Mouse (Mus musculus): ENCODE measurements around the gene 2300009A05Rik. TPM values are rescaled to one million over a fixed set of nuclear protein-coding genes. Genes with fewer than 3 reads are reported as not detected.

The 2300009A05Rik gene
- 36.0 and 58.5 TPM in 2 replicates for polyA plus RNA-seq (2012; rRNA removed)

GRCm38 (mm10) chr9:63398611-63399462 lies at the start of gene 2300009A05Rik:
Gene 2300009A05Rik (minus strand): TSS chr9:63399246.
- TF ChIP-seq POLR2A (IDR thresholded peaks at IDR 0.05; ENCODE audit: borderline replicate concordance, extremely low read depth, low read depth, low read length) = peak; percentile 88; the same call in 1 of the 2 replicates
- no peak for TF ChIP-seq CTCF (IDR thresholded peaks at IDR 0.05; ENCODE audit: insufficient read depth, low read length)
- DNase-seq = peak; percentile 95
- under 1% methylated on average over 71 of the region's 74 CpGs for WGBS
- H3K4me3 ChIP-seq (replicated peaks; ENCODE audit: extremely low read depth, low read depth, low read length) = peak within 1 kb of the TSS; percentile 91
- H3K4me1 ChIP-seq (ENCODE audit: control insufficient read depth, insufficient read depth, low read length) = peaks cover 2% of the 10 kb centered on the region; the same call in 1 of the 2 replicates

- TF ChIP-seq CTCF (IDR thresholded peaks at IDR 0.05; ENCODE audit: insufficient read depth, low read length) (no peak), POLR2A (IDR thresholded peaks at IDR 0.05; ENCODE audit: borderline replicate concordance, extremely low read depth, low read depth, low read length) (no peak)
- WGBS = 71% methylated on average over 6 of the region's 6 CpGs
- Histone ChIP-seq H3K4me1 (ENCODE audit: control insufficient read depth, insufficient read depth, low read length) (no peaks in the 10 kb centered on the region), H3K4me3 (replicated peaks; ENCODE audit: extremely low read depth, low read depth, low read length) (no peak overlapping the region)
- DNase-seq = no peak
Observed at GRCm38 (mm10) chr9:63443695-63444094, 44.6 kb upstream of the 2300009A05Rik start.

GRCm38 (mm10) chr9:63430652-63431051 lies 31.6 kb upstream of the 2300009A05Rik start:
- TF ChIP-seq CTCF (IDR thresholded peaks at IDR 0.05; ENCODE audit: insufficient read depth, low read length) = no peak
- TF ChIP-seq POLR2A (IDR thresholded peaks at IDR 0.05; ENCODE audit: borderline replicate concordance, extremely low read depth, low read depth, low read length) = no peak
- no peaks in the 10 kb centered on the region for H3K4me1 ChIP-seq (ENCODE audit: control insufficient read depth, insufficient read depth, low read length)
- no peak overlapping the region for H3K4me3 ChIP-seq (replicated peaks; ENCODE audit: extremely low read depth, low read depth, low read length)
- no peak for DNase-seq
- WGBS = 64% methylated on average over 1 of the region's 1 CpGs

DNA sequence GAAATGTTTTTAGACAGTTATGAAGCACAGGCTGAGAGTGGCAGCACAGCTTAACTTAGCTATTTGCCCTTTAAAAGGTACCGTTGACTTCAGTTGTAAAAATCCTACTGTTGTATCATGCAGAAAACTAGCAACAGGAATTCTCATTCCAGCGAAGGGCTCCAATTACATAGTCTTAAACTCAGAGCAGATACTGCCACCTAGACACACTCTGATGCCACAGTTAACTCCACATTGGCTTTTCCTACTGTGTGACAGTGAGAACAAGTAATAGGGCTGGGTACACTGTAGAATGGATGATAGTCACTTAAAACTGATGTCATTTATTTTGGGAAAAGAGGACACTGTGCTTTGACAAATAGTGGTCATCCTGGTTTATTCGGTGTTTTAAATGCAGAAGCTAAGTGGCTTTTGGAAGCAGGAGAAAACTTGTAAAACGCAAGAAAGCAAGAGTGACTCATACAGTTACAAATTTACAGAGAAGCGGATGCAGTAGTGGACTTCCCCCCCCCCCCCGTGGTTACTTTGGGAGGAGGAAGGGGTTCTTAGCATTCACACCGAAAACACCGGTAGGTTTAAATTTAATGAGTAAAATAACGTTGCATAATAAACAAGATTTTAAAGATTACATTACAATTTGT lies 22.2 kb upstream of the 2300009A05Rik start:
- H3K4me1 ChIP-seq (ENCODE audit: control insufficient read depth, insufficient read depth, low read length) = no peaks in the 10 kb centered on the region
- TF ChIP-seq CTCF (IDR thresholded peaks at IDR 0.05; ENCODE audit: insufficient read depth, low read length) (no peak), POLR2A (IDR thresholded peaks at IDR 0.05; ENCODE audit: borderline replicate concordance, extremely low read depth, low read depth, low read length) (no peak)
- WGBS = 45% methylated on average over 9 of the region's 9 CpGs
- no peak overlapping the region for H3K4me3 ChIP-seq (replicated peaks; ENCODE audit: extremely low read depth, low read depth, low read length)
- no peak for DNase-seq

GRCm38 (mm10) chr9:63420396-63420795 lies 21.4 kb upstream of the 2300009A05Rik start:
- Histone ChIP-seq H3K4me3 (replicated peaks; ENCODE audit: extremely low read depth, low read depth, low read length) (no peak overlapping the region), H3K4me1 (ENCODE audit: control insufficient read depth, insufficient read depth, low read length) (no peaks in the 10 kb centered on the region)
- no peak for DNase-seq
- no peak for TF ChIP-seq POLR2A (IDR thresholded peaks at IDR 0.05; ENCODE audit: borderline replicate concordance, extremely low read depth, low read depth, low read length)
- WGBS = 58% methylated on average over 6 of the region's 6 CpGs

GRCm38 (mm10) chr9:63400176-63400575 lies 1.1 kb upstream of the 2300009A05Rik start:
- Histone ChIP-seq H3K4me1 (ENCODE audit: control insufficient read depth, insufficient read depth, low read length) (peaks cover 2% of the 10 kb centered on the region; the same call in 1 of the 2 replicates), H3K4me3 (replicated peaks; ENCODE audit: extremely low read depth, low read depth, low read length) (no peak overlapping the region)
- no peak for DNase-seq
- 82% methylated on average over 1 of the region's 1 CpGs for WGBS
- TF ChIP-seq POLR2A (IDR thresholded peaks at IDR 0.05; ENCODE audit: borderline replicate concordance, extremely low read depth, low read depth, low read length) (no peak), CTCF (IDR thresholded peaks at IDR 0.05; ENCODE audit: insufficient read depth, low read length) (no peak)

GRCm38 (mm10) chr9:63399463-63399815 lies 393 bp upstream of the 2300009A05Rik start:
- Histone ChIP-seq H3K4me1 (ENCODE audit: control insufficient read depth, insufficient read depth, low read length) (peaks cover 2% of the 10 kb centered on the region; the same call in 1 of the 2 replicates), H3K4me3 (replicated peaks; ENCODE audit: extremely low read depth, low read depth, low read length) (peak overlapping the region; percentile 71)
- under 1% methylated on average over 8 of the region's 8 CpGs for WGBS
- DNase-seq = no peak
- TF ChIP-seq CTCF (IDR thresholded peaks at IDR 0.05; ENCODE audit: insufficient read depth, low read length) (no peak), POLR2A (IDR thresholded peaks at IDR 0.05; ENCODE audit: borderline replicate concordance, extremely low read depth, low read depth, low read length) (no peak)

DNA sequence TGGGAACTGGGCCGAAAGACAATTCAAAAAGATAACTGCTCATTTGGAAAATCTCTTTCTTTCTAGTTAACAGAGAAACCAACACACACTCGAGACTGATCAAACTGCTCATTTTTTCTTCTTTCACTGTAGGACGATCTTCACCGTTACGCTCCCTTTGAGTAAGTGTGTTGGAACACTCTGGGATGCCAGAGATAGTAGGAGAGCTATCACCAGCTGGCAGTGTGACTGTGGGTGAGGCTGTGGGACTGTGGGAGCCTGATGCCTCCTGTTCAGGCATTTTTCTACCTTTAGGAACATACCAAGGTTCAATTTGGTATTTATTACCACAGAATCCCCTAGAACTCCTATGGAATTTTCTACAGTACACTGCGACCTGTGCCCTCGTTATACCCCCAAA lies 3.4 kb downstream of the 2300009A05Rik start:
- Histone ChIP-seq H3K4me1 (ENCODE audit: control insufficient read depth, insufficient read depth, low read length) (peaks cover 2% of the 10 kb centered on the region; the same call in 1 of the 2 replicates), H3K4me3 (replicated peaks; ENCODE audit: extremely low read depth, low read depth, low read length) (no peak overlapping the region)
- WGBS = 86% methylated on average over 7 of the region's 7 CpGs
- TF ChIP-seq CTCF (IDR thresholded peaks at IDR 0.05; ENCODE audit: insufficient read depth, low read length) (no peak), POLR2A (IDR thresholded peaks at IDR 0.05; ENCODE audit: borderline replicate concordance, extremely low read depth, low read depth, low read length) (no peak)
- no peak for DNase-seq

GRCm38 (mm10) chr9:63391307-63391706 lies 7.7 kb downstream of the 2300009A05Rik start:
- DNase-seq = no peak
- Histone ChIP-seq H3K4me1 (ENCODE audit: control insufficient read depth, insufficient read depth, low read length) (no peaks in the 10 kb centered on the region), H3K4me3 (replicated peaks; ENCODE audit: extremely low read depth, low read depth, low read length) (no peak overlapping the region)
- TF ChIP-seq POLR2A (IDR thresholded peaks at IDR 0.05; ENCODE audit: borderline replicate concordance, extremely low read depth, low read depth, low read length) (no peak), CTCF (IDR thresholded peaks at IDR 0.05; ENCODE audit: insufficient read depth, low read length) (no peak)
- 71% methylated on average over 2 of the region's 2 CpGs for WGBS
